Mouse (Mus musculus) retina, postnatal 1 day (tissue): ENCODE data around the gene Sh3d21.

Experiments
- DNase-seq: peaks from one replicate; pipeline ENCODE4 v3.0.0-alpha.2; 2012

The Sh3d21 gene

DNA sequence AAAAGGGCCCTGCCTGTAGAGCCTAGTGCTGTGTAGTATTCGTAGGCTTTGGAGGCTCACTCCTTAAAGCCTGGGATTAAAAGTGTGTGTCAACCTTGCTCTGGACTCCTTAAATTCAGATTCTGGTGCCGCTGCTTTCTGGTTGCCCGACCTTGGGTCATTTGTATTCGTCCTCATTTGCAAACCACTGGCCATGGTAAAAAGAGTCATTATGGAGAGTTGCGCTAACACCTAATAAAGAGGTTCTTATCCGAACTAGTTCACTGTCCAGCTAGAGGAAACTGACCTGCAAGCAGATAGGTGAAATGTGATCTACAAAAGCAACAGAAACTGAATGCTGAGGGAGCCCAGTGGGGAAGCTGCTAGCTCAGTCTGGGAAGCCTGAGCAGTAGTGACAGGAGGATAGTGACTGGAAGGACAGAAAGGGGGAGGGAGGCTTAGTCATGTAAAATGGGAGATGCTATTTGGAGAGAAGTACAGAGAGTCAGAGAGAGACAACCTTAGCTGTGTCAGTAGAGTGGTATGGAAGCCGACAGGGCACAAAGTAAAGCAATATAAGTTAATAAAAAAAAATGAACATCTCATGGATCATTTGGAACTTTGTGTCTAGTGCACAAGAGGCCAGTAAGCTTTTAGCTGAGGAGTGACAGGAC, 58.0 kb downstream of the Sh3d21 start:
- DNase-seq = no peak

DNA sequence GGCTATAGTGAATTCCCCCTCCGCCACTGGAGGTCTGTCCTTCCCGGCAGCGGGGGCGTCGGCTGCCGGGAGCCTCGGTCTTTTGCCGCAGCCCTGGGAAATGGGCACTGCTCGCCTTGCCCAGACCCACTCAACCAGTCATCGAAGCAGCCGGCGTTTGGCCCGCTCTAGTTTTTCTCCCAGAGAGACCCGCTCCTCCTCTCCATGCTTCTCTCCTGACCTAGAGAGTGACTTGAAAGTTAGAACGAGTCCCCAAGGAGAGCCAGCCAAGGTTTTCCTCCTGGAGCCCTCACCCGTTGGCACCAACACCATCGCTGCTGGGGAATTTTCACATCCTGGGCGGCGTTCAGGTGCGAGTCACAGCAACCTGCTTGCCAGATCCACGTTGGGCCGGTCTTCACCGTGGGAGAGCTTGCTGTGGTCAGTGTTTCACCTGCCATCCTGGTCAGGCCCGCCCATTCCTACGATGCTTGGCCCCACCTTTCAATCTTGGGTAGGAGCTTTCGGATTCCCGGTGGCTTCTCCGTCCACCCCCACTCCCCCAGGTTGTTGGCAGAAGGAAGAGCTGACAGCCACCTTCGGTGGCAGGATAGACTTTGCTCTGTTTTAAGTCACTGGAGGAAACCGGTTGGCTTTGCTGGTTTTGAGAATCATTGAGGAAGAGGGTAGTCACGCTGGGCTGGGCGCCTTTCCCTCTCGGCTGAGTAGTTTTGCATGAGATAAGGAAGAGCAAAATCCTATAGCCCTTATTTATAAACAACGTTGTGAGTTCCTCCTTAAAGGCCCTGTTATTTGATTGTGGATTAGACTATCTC, 58.8 kb downstream of the Sh3d21 start:
- DNase-seq = no peak

DNA sequence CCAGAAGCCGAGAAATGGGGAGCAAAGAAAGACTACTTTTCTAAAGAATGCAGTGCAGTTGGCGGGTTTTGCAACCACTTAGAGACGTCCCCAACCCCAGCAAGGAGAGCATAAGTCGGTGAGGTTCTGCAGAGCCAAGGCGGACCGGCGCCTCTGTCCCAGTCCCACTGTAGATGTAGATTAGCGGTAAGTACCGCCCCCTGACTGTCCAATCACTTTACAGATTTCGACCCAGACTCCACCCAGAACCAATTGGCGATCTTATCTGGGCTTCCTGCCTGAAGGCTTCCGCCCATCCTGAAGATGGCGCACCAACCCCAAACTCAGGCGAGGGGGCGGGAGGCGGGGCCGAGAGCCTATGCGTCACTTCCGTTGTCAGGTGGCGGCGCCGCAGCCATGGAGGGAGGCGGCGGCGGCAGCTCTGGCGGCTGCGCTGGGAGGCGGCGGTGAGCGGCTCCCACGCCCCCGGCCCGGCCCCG, 59.7 kb downstream of the Sh3d21 start, which contains the start of gene Stk40:
Gene Stk40, plus strand, starts transcription at position 368 of the 479 bp plus-strand sequence.
- peak; percentile 99 for DNase-seq

DNA sequence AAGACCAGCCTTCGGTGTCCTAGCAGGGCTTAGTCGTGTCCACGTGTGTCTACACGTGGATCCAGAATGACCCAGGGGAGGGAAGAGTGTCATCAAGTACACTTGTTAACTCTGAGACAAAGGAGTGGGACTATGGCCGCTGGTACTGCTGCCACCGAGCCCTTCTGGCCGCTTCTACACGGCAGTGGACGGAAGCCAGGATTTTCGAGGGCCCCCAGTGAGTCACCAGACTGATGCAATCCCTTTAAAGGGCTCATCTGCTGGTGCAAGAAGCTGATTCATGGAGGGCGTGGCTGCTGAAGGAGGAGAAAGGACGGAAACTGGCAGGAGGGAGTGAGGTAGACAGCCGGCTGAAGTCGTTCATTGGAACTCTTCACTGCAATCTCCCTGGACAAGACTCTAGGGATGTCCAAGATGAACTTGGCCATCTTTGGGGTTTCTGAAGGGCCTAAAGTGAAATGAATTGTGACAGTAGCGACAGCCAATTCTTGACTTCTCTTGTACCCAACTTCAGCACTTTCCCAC, 60.2 kb downstream of the Sh3d21 start:
- peak; percentile 84 for DNase-seq

DNA sequence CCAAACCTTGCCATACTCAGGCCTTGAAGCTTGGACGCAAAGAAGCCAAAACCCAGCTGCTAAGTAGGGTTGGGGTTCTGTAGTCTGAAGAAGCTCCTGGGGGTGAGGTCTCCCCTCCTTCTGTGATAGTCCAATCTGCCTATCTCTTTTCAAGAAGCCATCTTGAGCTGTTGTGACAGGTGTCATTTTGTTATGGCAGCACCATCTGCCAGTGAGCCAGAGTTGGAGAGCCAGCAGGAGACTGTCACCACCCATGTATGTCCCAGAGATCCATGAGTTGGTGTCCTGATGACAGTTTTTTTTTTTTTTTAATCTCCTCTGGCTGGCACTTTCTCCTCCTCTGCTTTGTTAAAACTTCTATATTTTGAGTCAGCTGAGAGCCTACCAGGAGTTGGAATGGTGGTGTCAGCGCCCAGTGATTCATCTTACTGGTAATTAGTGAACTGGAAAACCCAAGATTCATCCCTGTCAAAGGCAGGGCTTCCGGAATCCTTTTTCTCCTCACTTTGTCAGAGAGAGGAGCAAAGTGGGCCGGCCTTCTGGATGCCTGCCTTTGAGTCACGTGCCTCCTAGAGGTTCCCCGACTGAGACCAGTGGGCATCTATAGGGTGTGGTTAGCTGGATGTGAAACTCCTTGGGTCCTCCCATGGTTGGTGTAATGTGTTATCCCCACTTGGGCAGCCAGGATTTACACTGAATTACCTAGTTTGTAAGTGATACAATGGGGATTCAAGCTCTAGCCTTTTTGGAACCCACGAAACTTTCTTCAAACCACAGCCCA, 61.0 kb downstream of the Sh3d21 start:
- no peak for DNase-seq

DNA sequence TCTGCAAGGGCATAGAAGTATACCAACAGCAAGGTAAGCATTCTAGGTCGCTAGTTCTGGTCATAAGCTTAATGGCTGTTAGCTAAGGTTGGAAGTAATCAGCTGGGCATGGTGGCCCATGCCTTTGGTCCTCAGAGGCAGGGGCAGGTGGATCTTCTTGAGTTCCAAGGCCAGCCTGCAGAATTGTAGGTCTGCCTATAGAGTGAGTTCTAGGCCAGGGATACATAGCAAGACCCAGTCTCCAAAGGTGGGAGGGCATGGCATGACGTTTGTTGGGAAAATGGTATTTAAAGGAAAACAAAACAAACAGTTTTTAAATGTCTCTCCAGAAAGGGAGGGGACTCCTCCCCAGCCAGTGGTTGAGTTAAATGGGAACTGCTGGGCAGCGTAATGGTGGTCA, 62.5 kb downstream of the Sh3d21 start:
- DNase-seq = no peak
